Comparison of ENCODE assay signal across 24 mouse cellular contexts in genomic region chr3:101216711-101217110, GRCm38 (mm10).
DNase-seq lines count a peak whose midpoint lies in the region; ATAC-seq lines count a peak whose summit lies in the region.
"Had no signal": no experiment of that assay in that cellular context is flagged by ENCODE, and none has a peak within 500 bp of the region (broad histone marks: within the 10 kb centered on the region; RNA-seq: fewer than 3 reads in every experiment).

No protein-coding gene starts in this region.

- no peaks in the 10 kb centered on the region for H3K27me3 ChIP-seq in intestine, embryonic 16.5 days (replicated peaks; ENCODE audit: control insufficient read depth, insufficient read depth, low read length)
- no peaks in the 10 kb centered on the region for H3K27me3 ChIP-seq in hindbrain, embryonic 13.5 days
- H3K27me3 ChIP-seq: CH12.LX, Patski had no signal

- DNase-seq in ES-CJ7 (ENCODE audit: low read depth, low spot score): peak; percentile 49
- DNase-seq in R1 (ENCODE audit: low read depth, low spot score): peak; percentile 87
- DNase-seq in ZHBTc4 (ENCODE audit: low read depth, low spot score): peak; percentile 91
- no peak for DNase-seq in adrenal gland, postnatal 10 days
- DNase-seq: adrenal gland, adult 2 months; adrenal gland, adult 8-10 months; adrenal gland, postnatal 14 days; adrenal gland, postnatal 25 days; adrenal gland, postnatal 36 days; B cell, adult 2 months; cerebellum, adult 11 months; cerebellum, adult 11-12 months; cerebellum, adult 18-20 months; cerebellum, adult 2 months; cerebellum, adult 8-10 months; cerebellum, adult 9-10 months; cerebellum, adult 9-11 months had no signal

- no peak for ATAC-seq in intestine, embryonic 16.5 days
- ATAC-seq in hindbrain, embryonic 13.5 days (ENCODE audit: low FRiP score): no peak
- ATAC-seq: activated CD4-positive, CD25-positive, alpha-beta regulatory T cell, adult 4 months; CD4-positive, CD25-positive, alpha-beta regulatory T cell, adult 4 months; Patski had no signal

- no peak overlapping the region for H3K9ac ChIP-seq in intestine, embryonic 16.5 days (ENCODE audit: low read depth, low read length)
- no peak overlapping the region for H3K9ac ChIP-seq in hindbrain, embryonic 13.5 days

- no peaks in the 10 kb centered on the region for H3K36me3 ChIP-seq in intestine, embryonic 16.5 days (ENCODE audit: control insufficient read depth, insufficient read depth, low read length)
- no peaks in the 10 kb centered on the region for H3K36me3 ChIP-seq in hindbrain, embryonic 13.5 days
- H3K36me3 ChIP-seq: G1E had no signal

- H3K9me3 ChIP-seq in intestine, embryonic 16.5 days (ENCODE audit: control insufficient read depth, low read length): 0 out of 2 replicates have a peak, but pooled peaks cover 5% of the 10 kb centered on the region
- H3K9me3 ChIP-seq in hindbrain, embryonic 13.5 days: no peaks in the 10 kb centered on the region

- H3K4me2 ChIP-seq in intestine, embryonic 16.5 days (ENCODE audit: low read depth, low read length): no peak overlapping the region
- H3K4me2 ChIP-seq in hindbrain, embryonic 13.5 days: no peak overlapping the region

- H3K4me3 ChIP-seq in intestine, embryonic 16.5 days (ENCODE audit: low read length): no peak overlapping the region
- no peak overlapping the region for H3K4me3 ChIP-seq in hindbrain, embryonic 13.5 days

- WGBS in intestine, embryonic 16.5 days: 86% methylated on average over 13 of the region's 13 CpGs
- 92% methylated on average over 13 of the region's 13 CpGs for WGBS in hindbrain, embryonic 13.5 days

- H3K4me1 ChIP-seq in intestine, embryonic 16.5 days (ENCODE audit: control insufficient read depth, insufficient read depth, low read length): peaks cover 17% of the 10 kb centered on the region
- peaks cover 19% of the 10 kb centered on the region for H3K4me1 ChIP-seq in hindbrain, embryonic 13.5 days (replicated peaks)

- no peak overlapping the region for H3K27ac ChIP-seq in intestine, embryonic 16.5 days (ENCODE audit: low read length)
- no peak overlapping the region for H3K27ac ChIP-seq in hindbrain, embryonic 13.5 days
